Mouse (Mus musculus) myocyte (in vitro differentiated cells): ENCODE measurements at regions not wholly inside any gene's neighbourhood (a gene's known extent, or its start where the extent isn't known, plus 50 kb on each side); places are given as distances from the start of the nearest gene placed in this dataset.

Experiments
- H3K27me3 ChIP-seq: one replicate; pipeline ENCODE4 v1.6.1; 2011; ENCODE audit not compliant: control insufficient read depth, insufficient read depth, insufficient read length
- H3K36me3 ChIP-seq: one replicate; pipeline ENCODE4 v1.6.1; 2011; ENCODE audit not compliant: control insufficient read depth, insufficient read depth
- H3K4me2 ChIP-seq: one replicate; pipeline ENCODE4 v1.6.1; 2011; ENCODE audit warnings: low read depth, control low read depth
- H3K4me3 ChIP-seq: one replicate; pipeline ENCODE4 v1.5.1; 2011; ENCODE audit warnings: mild to moderate bottlenecking, control low read depth, moderate library complexity
- H3K79me2 ChIP-seq: one replicate; pipeline ENCODE4 v1.6.1; 2011; ENCODE audit not compliant: control insufficient read depth, insufficient read depth
- H3ac ChIP-seq: one replicate; pipeline ENCODE4 v1.6.1; 2011; ENCODE audit not compliant: control insufficient read depth, insufficient read length
- CEBPB ChIP-seq: IDR thresholded peaks from 2 replicates; pipeline ENCODE4 v1.6.1; 2011; ENCODE audit warnings: mild to moderate bottlenecking, moderate library complexity; ENCODE audit not compliant: poor library complexity, insufficient read depth, severe bottlenecking
- E2F4 ChIP-seq: IDR thresholded peaks from one replicate; pipeline ENCODE4 v1.6.1; 2011; ENCODE audit warnings: mild to moderate bottlenecking, control low read depth, moderate library complexity; ENCODE audit not compliant: insufficient read depth
- MAX ChIP-seq: IDR thresholded peaks from one replicate; pipeline ENCODE4 v1.6.1; 2011; ENCODE audit warnings: low read depth, mild to moderate bottlenecking, control low read depth
- MYOD1 ChIP-seq, 3 experiments: IDR thresholded peaks; one replicate each; pipeline ENCODE4 v1.6.1; 2011; ENCODE audit warnings: control low read depth in 2 of 3, low read depth in 2 of 3, mild to moderate bottlenecking in 2 of 3, moderate library complexity in 1 of 3; ENCODE audit not compliant: insufficient read length in 2 of 3, control insufficient read depth in 1 of 3
- MYOG ChIP-seq, 3 experiments: IDR thresholded peaks; one replicate each; pipeline ENCODE4 v1.6.1; 2011; ENCODE audit warnings: control low read depth in 2 of 3, low read depth in 2 of 3, mild to moderate bottlenecking in 2 of 3; ENCODE audit not compliant: insufficient read length in 2 of 3, control insufficient read depth in 1 of 3, insufficient read depth in 1 of 3
- POLR2A ChIP-seq: IDR thresholded peaks from one replicate; pipeline ENCODE4 v1.6.1; 2011; ENCODE audit warnings: low read depth, mild to moderate bottlenecking, control low read depth, moderate library complexity; ENCODE audit not compliant: insufficient read length
- POLR2AphosphoS2 ChIP-seq: IDR thresholded peaks from one replicate; pipeline ENCODE4 v1.6.1; 2011; ENCODE audit warnings: low read depth, control low read depth; ENCODE audit not compliant: insufficient read length
- REST ChIP-seq: IDR thresholded peaks from one replicate; pipeline ENCODE4 v1.6.1; 2011; ENCODE audit warnings: mild to moderate bottlenecking, control low read depth, moderate library complexity; ENCODE audit not compliant: insufficient read depth, insufficient read length
- SRF ChIP-seq: IDR thresholded peaks from one replicate; pipeline ENCODE4 v1.6.1; 2011; ENCODE audit warnings: low read depth; ENCODE audit not compliant: control insufficient read depth, insufficient read length
- TCF12 ChIP-seq: IDR thresholded peaks from one replicate; pipeline ENCODE4 v1.6.1; 2011; ENCODE audit warnings: mild to moderate bottlenecking, control low read depth; ENCODE audit not compliant: poor library complexity, insufficient read depth, severe bottlenecking
- TCF3 ChIP-seq: IDR thresholded peaks from one replicate; pipeline ENCODE4 v1.6.1; 2011; ENCODE audit warnings: low read depth, control low read depth; ENCODE audit not compliant: insufficient read length
- USF1 ChIP-seq: IDR thresholded peaks from one replicate; pipeline ENCODE4 v1.6.1; 2011; ENCODE audit warnings: low read depth, mild to moderate bottlenecking, control low read depth, moderate library complexity

DNA sequence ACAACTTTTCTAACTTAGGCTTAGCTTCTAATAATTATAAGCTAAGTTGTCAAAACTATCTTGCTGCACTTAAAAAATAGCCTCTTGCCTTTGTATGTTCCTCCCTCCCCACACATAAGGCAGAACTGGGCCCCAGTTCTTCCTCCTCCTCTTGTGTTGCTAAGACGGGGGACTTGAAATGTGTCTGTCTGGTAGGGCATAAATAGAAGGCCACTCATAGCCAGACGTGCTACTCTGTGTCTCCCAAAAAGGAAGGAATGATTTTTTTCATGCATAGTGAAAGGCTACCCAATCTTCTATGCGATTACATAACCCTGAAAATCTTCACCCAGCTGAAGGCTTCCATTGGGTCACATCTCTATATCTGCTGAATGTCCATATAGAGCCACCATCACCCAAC lies 183.5 kb downstream of the Hsfy2 start:
- Histone ChIP-seq H3K4me3 (no peak overlapping the region), H3K4me2 (no peak overlapping the region), H3K36me3 (no peaks in the 10 kb centered on the region), H3ac (no peak overlapping the region), H3K79me2 (no peaks in the 10 kb centered on the region), H3K27me3 (no peaks in the 10 kb centered on the region)
- TF ChIP-seq POLR2A: no peak
- TF ChIP-seq USF1: no peak
- TF ChIP-seq MAX: no peak
- TF ChIP-seq POLR2AphosphoS2: no peak
- TF ChIP-seq REST: no peak
- no peak for TF ChIP-seq SRF
- TF ChIP-seq MYOD1 (IDR thresholded peaks at IDR 0.05; ENCODE audit: control insufficient read depth in 1 of 3, insufficient read length in 2 of 3, low read depth in 2 of 3): no peak
- no peak for TF ChIP-seq CEBPB
- no peak for TF ChIP-seq TCF3
- no peak for TF ChIP-seq TCF12
- TF ChIP-seq E2F4: no peak
- TF ChIP-seq MYOG (IDR thresholded peaks at IDR 0.05; ENCODE audit: control insufficient read depth in 1 of 3, insufficient read depth in 1 of 3, insufficient read length in 2 of 3, low read depth in 2 of 3): no peak

- TF ChIP-seq REST (no peak), TCF12 (no peak), USF1 (no peak)
- Histone ChIP-seq H3K36me3 (no peaks in the 10 kb centered on the region), H3K4me2 (no peak overlapping the region), H3K79me2 (no peaks in the 10 kb centered on the region), H3K4me3 (no peak overlapping the region), H3ac (no peak overlapping the region), H3K27me3 (no peaks in the 10 kb centered on the region)
Observed at GRCm38 (mm10) chr1:56442835-56443234, 194.4 kb downstream of the Hsfy2 start.

DNA sequence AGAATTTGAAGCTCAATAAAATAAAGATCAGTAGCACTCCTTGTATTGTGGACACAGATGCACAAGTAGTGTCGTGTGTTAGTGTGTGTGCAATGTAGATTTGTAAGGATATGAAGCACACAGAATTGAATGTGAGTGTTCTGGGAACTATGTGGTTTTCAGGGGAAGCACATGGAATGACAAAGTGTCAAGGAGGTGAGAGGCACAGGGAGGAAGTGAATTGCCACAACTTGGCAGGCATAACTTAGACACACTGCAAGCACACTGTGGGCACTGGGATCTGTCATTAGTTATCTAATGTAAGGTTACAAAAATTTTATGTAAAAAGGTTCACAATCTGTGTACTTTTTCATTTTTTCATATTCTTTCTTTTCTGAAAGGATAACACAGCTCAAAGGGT lies 230.4 kb downstream of the Hsfy2 start:
- no peak for TF ChIP-seq MYOG (IDR thresholded peaks at IDR 0.05; ENCODE audit: control insufficient read depth in 1 of 3, insufficient read depth in 1 of 3, insufficient read length in 2 of 3, low read depth in 2 of 3)
- TF ChIP-seq POLR2A: no peak
- no peak for TF ChIP-seq TCF12
- TF ChIP-seq TCF3: no peak
- H3K79me2 ChIP-seq: no peaks in the 10 kb centered on the region
- H3ac ChIP-seq: no peak overlapping the region
- no peak overlapping the region for H3K4me3 ChIP-seq
- H3K27me3 ChIP-seq: no peaks in the 10 kb centered on the region
- no peak overlapping the region for H3K4me2 ChIP-seq
- no peaks in the 10 kb centered on the region for H3K36me3 ChIP-seq

- Histone ChIP-seq H3ac (no peak overlapping the region), H3K79me2 (no peaks in the 10 kb centered on the region), H3K4me2 (no peak overlapping the region), H3K36me3 (no peaks in the 10 kb centered on the region), H3K4me3 (no peak overlapping the region), H3K27me3 (no peaks in the 10 kb centered on the region)
- no peak for TF ChIP-seq E2F4
- TF ChIP-seq TCF3: no peak
- TF ChIP-seq MAX: no peak
- no peak for TF ChIP-seq SRF
- TF ChIP-seq MYOD1 (IDR thresholded peaks at IDR 0.05; ENCODE audit: control insufficient read depth in 1 of 3, insufficient read length in 2 of 3, low read depth in 2 of 3): no peak
- no peak for TF ChIP-seq CEBPB
- no peak for TF ChIP-seq TCF12
- no peak for TF ChIP-seq MYOG (IDR thresholded peaks at IDR 0.05; ENCODE audit: control insufficient read depth in 1 of 3, insufficient read depth in 1 of 3, insufficient read length in 2 of 3, low read depth in 2 of 3)
- TF ChIP-seq REST: no peak
- TF ChIP-seq USF1: no peak
- no peak for TF ChIP-seq POLR2AphosphoS2
- no peak for TF ChIP-seq POLR2A
Observed at GRCm38 (mm10) chr1:56403351-56403750, 233.9 kb downstream of the Hsfy2 start.

- no peaks in the 10 kb centered on the region for H3K79me2 ChIP-seq
- no peak overlapping the region for H3K4me3 ChIP-seq
- no peak for TF ChIP-seq MYOG (IDR thresholded peaks at IDR 0.05; ENCODE audit: control insufficient read depth in 1 of 3, insufficient read depth in 1 of 3, insufficient read length in 2 of 3, low read depth in 2 of 3)
- no peak for TF ChIP-seq POLR2A
- no peak for TF ChIP-seq REST
- no peak for TF ChIP-seq MYOD1 (IDR thresholded peaks at IDR 0.05; ENCODE audit: control insufficient read depth in 1 of 3, insufficient read length in 2 of 3, low read depth in 2 of 3)
- no peak for TF ChIP-seq TCF12
- no peak for TF ChIP-seq POLR2AphosphoS2
- no peak for TF ChIP-seq E2F4
- TF ChIP-seq USF1: no peak
- TF ChIP-seq MAX: no peak
- no peak for TF ChIP-seq CEBPB
- TF ChIP-seq TCF3: no peak
- no peak overlapping the region for H3ac ChIP-seq
- H3K36me3 ChIP-seq: no peaks in the 10 kb centered on the region
- no peaks in the 10 kb centered on the region for H3K27me3 ChIP-seq
- no peak overlapping the region for H3K4me2 ChIP-seq
Observed at GRCm38 (mm10) chr1:56395832-56396231, 241.4 kb downstream of the Hsfy2 start.
